Mouse (Mus musculus): ENCODE measurements around the gene Sec23b.

- no peak for TF ChIP-seq CTCF (IDR thresholded peaks at IDR 0.05; ENCODE audit: low read depth, low read length)
- no peak for TF ChIP-seq POLR2A (IDR thresholded peaks at IDR 0.05; ENCODE audit: insufficient read depth, low read length)
Measured at GRCm38 (mm10) chr2:144527821-144528174, 28.2 kb upstream of the Sec23b start.
